Mouse (Mus musculus) bone marrow macrophage, adult 2 months (primary cell): ENCODE data around the gene Fkbp14.
A peak's percentile ranks its signal among the peaks of the same experiment; 100 is the strongest.

Experiments
- CTCF ChIP-seq: IDR thresholded peaks from 2 replicates; pipeline ENCODE4 v1.5.1; 2012; ENCODE audit warnings: low read depth, mild to moderate bottlenecking, low read length, moderate library complexity
- POLR2A ChIP-seq: IDR thresholded peaks from 2 replicates; pipeline ENCODE4 v1.6.1; 2012; ENCODE audit warnings: mild to moderate bottlenecking, low read depth, low read length, borderline replicate concordance

- 0 out of 2 replicates have a peak, but pooled peaks have one; percentile 39 for TF ChIP-seq POLR2A
- TF ChIP-seq CTCF: no peak
Measured at GRCm38 (mm10) chr6:54594469-54595329, 2.4 kb downstream of the Fkbp14 start, which contains the start of gene Plekha8.
